In genomic region chr4:141016311-141016710, GRCm38 (mm10) we compare ENCODE assay signal across 12 mouse cellular contexts. TPM values are rescaled to one million over a fixed set of nuclear protein-coding genes. Genes with fewer than 3 reads are reported as not detected.
A peak's percentile ranks its signal among the peaks of the same experiment; 100 is the strongest.
DNase-seq lines count a peak whose midpoint lies in the region; ATAC-seq and TF ChIP-seq lines count a peak whose summit lies in the region.
"Had no signal": no experiment of that assay in that cellular context is flagged by ENCODE, and none has a peak within 500 bp of the region (broad histone marks: within the 10 kb centered on the region; RNA-seq: fewer than 3 reads in every experiment).

No protein-coding gene starts in this region.

- H3K9ac ChIP-seq in neural tube, embryonic 13.5 days, result no peak overlapping the region
- no peak overlapping the region for H3K9ac ChIP-seq in forebrain, postnatal 0 days
- no peak overlapping the region for H3K9ac ChIP-seq in midbrain, embryonic 11.5 days (ENCODE audit: low read length)

- H3K9me3 ChIP-seq in neural tube, embryonic 13.5 days, result no peaks in the 10 kb centered on the region
- H3K9me3 ChIP-seq in forebrain, postnatal 0 days (ENCODE audit: low read length), result no peaks in the 10 kb centered on the region
- H3K9me3 ChIP-seq in midbrain, embryonic 11.5 days (ENCODE audit: control insufficient read depth, low read length), result no peaks in the 10 kb centered on the region

- DNase-seq in heart, adult 11 months, result peak; percentile 97
- no peak for DNase-seq in heart, postnatal 4 days
- DNase-seq in neural tube, embryonic 10.5 days (ENCODE audit: extremely low spot score, low spot score), result no peak
- no peak for DNase-seq in forebrain, postnatal 0 days
- DNase-seq in left cerebral cortex, adult 11 months (ENCODE audit: low spot score), result no peak
- DNase-seq in midbrain, embryonic 11.5 days (ENCODE audit: low spot score, missing footprints), result no peak
- DNase-seq: adrenal gland, postnatal 10 days; embryo, embryonic 11 days; kidney, adult 2 months; right cerebral cortex, postnatal 14 days had no signal

- H3K27me3 ChIP-seq in neural tube, embryonic 13.5 days, result no peaks in the 10 kb centered on the region
- H3K27me3 ChIP-seq in forebrain, postnatal 0 days (ENCODE audit: insufficient read depth, low read length), result no peaks in the 10 kb centered on the region
- H3K27me3 ChIP-seq in midbrain, embryonic 11.5 days (ENCODE audit: control insufficient read depth, insufficient read depth, low read length), result no peaks in the 10 kb centered on the region

- TF ChIP-seq CTCF in forebrain, postnatal 0 days (IDR thresholded peaks at IDR 0.05; ENCODE audit: low read depth), result no peak

- H3K36me3 ChIP-seq in neural tube, embryonic 13.5 days, result peaks cover 67% of the 10 kb centered on the region
- H3K36me3 ChIP-seq in forebrain, postnatal 0 days (ENCODE audit: insufficient read depth), result peaks cover 39% of the 10 kb centered on the region
- H3K36me3 ChIP-seq in macrophage (ENCODE audit: inconsistent target), result no peaks in the 10 kb centered on the region
- H3K36me3 ChIP-seq in midbrain, embryonic 11.5 days (ENCODE audit: control insufficient read depth, insufficient read depth, low read length), result peaks cover 15% of the 10 kb centered on the region

- 0 out of 2 replicates have a peak overlapping the region, but pooled peaks have one; percentile 62 for H3K27ac ChIP-seq in neural tube, embryonic 13.5 days (replicated peaks)
- peak overlapping the region; percentile 29; the same call in 1 of the 2 replicates for H3K27ac ChIP-seq in forebrain, postnatal 0 days (ENCODE audit: low read depth, low read length)
- peak overlapping the region; percentile 50 for H3K27ac ChIP-seq in macrophage
- H3K27ac ChIP-seq in midbrain, embryonic 11.5 days (ENCODE audit: low read depth, low read length), result no peak overlapping the region

- H3K4me3 ChIP-seq in neural tube, embryonic 13.5 days, result no peak overlapping the region
- no peak overlapping the region for H3K4me3 ChIP-seq in forebrain, postnatal 0 days (ENCODE audit: low read depth, low read length)
- H3K4me3 ChIP-seq in macrophage (ENCODE audit: inconsistent target), result no peak overlapping the region
- H3K4me3 ChIP-seq in midbrain, embryonic 11.5 days (ENCODE audit: low read depth, low read length), result no peak overlapping the region

- no peak for ATAC-seq in neural tube, embryonic 13.5 days (ENCODE audit: low read depth)
- 0 out of 2 replicates have a peak, but pooled peaks have one; percentile 0 for ATAC-seq in forebrain, postnatal 0 days
- no peak for ATAC-seq in midbrain, embryonic 11.5 days (ENCODE audit: low FRiP score)

- peaks cover 74% of the 10 kb centered on the region for H3K4me1 ChIP-seq in neural tube, embryonic 13.5 days (replicated peaks)
- peaks cover 15% of the 10 kb centered on the region for H3K4me1 ChIP-seq in forebrain, postnatal 0 days (ENCODE audit: insufficient read depth)
- peaks cover 27% of the 10 kb centered on the region for H3K4me1 ChIP-seq in midbrain, embryonic 11.5 days (ENCODE audit: control insufficient read depth, insufficient read depth, low read length)

- H3K4me2 ChIP-seq in neural tube, embryonic 13.5 days, result no peak overlapping the region
- no peak overlapping the region for H3K4me2 ChIP-seq in forebrain, postnatal 0 days (ENCODE audit: low read depth)
- H3K4me2 ChIP-seq in midbrain, embryonic 11.5 days, result no peak overlapping the region

- H3K79me2 ChIP-seq in macrophage (ENCODE audit: inconsistent target), result no peaks in the 10 kb centered on the region

- WGBS in neural tube, embryonic 13.5 days, result 89% methylated on average over 9 of the region's 9 CpGs
- WGBS in forebrain, postnatal 0 days, result 79% methylated on average over 9 of the region's 9 CpGs
- 52% methylated on average over 9 of the region's 9 CpGs for WGBS in macrophage (ENCODE audit: missing documents)
- 88% methylated on average over 9 of the region's 9 CpGs for WGBS in midbrain, embryonic 11.5 days

RNA-seq across cellular contexts. Expression of gene Mfap2, which starts 6.1 kb away (rescaled TPM):
- total RNA-seq in heart, postnatal 4 days (2021), result 10 to 100 TPM; 63.0 to 65.1 TPM
- polyA plus RNA-seq in neural tube, embryonic 13.5 days (2015; fragmentation: Nextera tagmentation; extraction: Ambion mirVana), result 248 and 255 TPM in 2 replicates
- 22.2 and 25.1 TPM in 2 replicates for total RNA-seq in forebrain, postnatal 0 days (2014; rRNA removed)
- polyA plus RNA-seq in forebrain, postnatal 0 days (2015; fragmentation: Nextera tagmentation; extraction: Ambion mirVana), result 124 and 148 TPM in 2 replicates
- 10 to 100 TPM in 1 of 26 experiments, 1 to 10 TPM in 4, under 1 TPM in 2, not detected in 19; 0.86 to 30.1 (median 1.1) TPM for total RNA-seq in macrophage (2018; cell fraction: chromatin; rRNA removed)
- under 1 TPM in 2 of 26 experiments, not detected in 24; 0.18 to 0.47 TPM for total RNA-seq in macrophage (2018; cell fraction: cytosol; rRNA removed)
- 1 to 10 TPM in 6 of 26 experiments, under 1 TPM in 5, not detected in 15; 0.50 to 3.5 (median 1.0) TPM for total RNA-seq in macrophage (2018; cell fraction: nucleus; rRNA removed)
- not detected in 3 replicates for polyA plus RNA-seq in macrophage (2018)
- polyA plus RNA-seq in midbrain, embryonic 11.5 days (2014; fragmentation: Nextera tagmentation; extraction: Ambion mirVana), result 250 and 254 TPM in 2 replicates

RNA-seq across cellular contexts. Expression of gene Atp13a2, which starts 29.6 kb away (rescaled TPM):
- total RNA-seq in heart, postnatal 4 days (2021), result 10 to 100 TPM; 22.4 to 24.3 TPM
- 133 and 144 TPM in 2 replicates for polyA plus RNA-seq in neural tube, embryonic 13.5 days (2015; fragmentation: Nextera tagmentation; extraction: Ambion mirVana)
- total RNA-seq in forebrain, postnatal 0 days (2014; rRNA removed), result 205 and 251 TPM in 2 replicates
- polyA plus RNA-seq in forebrain, postnatal 0 days (2015; fragmentation: Nextera tagmentation; extraction: Ambion mirVana), result 119 and 141 TPM in 2 replicates
- 1,000 to 10,000 TPM in 2 of 26 experiments, 100 to 1,000 TPM in 22, 10 to 100 TPM in 2; 80.1 to 1,178 (median 596) TPM for total RNA-seq in macrophage (2018; cell fraction: chromatin; rRNA removed)
- total RNA-seq in macrophage (2018; cell fraction: cytosol; rRNA removed), result 100 to 1,000 TPM; 198 to 483 (median 309) TPM
- 100 to 1,000 TPM in 25 of 26 experiments, 10 to 100 TPM in 1; 81.9 to 812 (median 459) TPM for total RNA-seq in macrophage (2018; cell fraction: nucleus; rRNA removed)
- polyA plus RNA-seq in macrophage (2018), result 156 to 334 TPM (median 219 TPM) in 3 replicates
- polyA plus RNA-seq in midbrain, embryonic 11.5 days (2014; fragmentation: Nextera tagmentation; extraction: Ambion mirVana), result 28.5 and 33.4 TPM in 2 replicates

RNA-seq across cellular contexts. Expression of gene Crocc, which starts 44.0 kb away (rescaled TPM):
- 1 to 10 TPM; 8.2 to 8.3 TPM for total RNA-seq in heart, postnatal 4 days (2021)
- 4.9 and 7.2 TPM in 2 replicates for polyA plus RNA-seq in neural tube, embryonic 13.5 days (2015; fragmentation: Nextera tagmentation; extraction: Ambion mirVana)
- total RNA-seq in forebrain, postnatal 0 days (2014; rRNA removed), result 29.9 and 43.0 TPM in 2 replicates
- polyA plus RNA-seq in forebrain, postnatal 0 days (2015; fragmentation: Nextera tagmentation; extraction: Ambion mirVana), result 3.5 and 3.8 TPM in 2 replicates
- 10 to 100 TPM in 24 of 26 experiments, 1 to 10 TPM in 2; 7.1 to 69.1 (median 32.5) TPM for total RNA-seq in macrophage (2018; cell fraction: chromatin; rRNA removed)
- total RNA-seq in macrophage (2018; cell fraction: cytosol; rRNA removed), result 1 to 10 TPM; 1.2 to 6.6 (median 2.4) TPM
- total RNA-seq in macrophage (2018; cell fraction: nucleus; rRNA removed), result 10 to 100 TPM in 10 of 26 experiments, 1 to 10 TPM in 16; 2.9 to 23.8 (median 9.2) TPM
- polyA plus RNA-seq in macrophage (2018), result 1.5 to 4.5 TPM (median 3.1 TPM) in 3 replicates
- polyA plus RNA-seq in midbrain, embryonic 11.5 days (2014; fragmentation: Nextera tagmentation; extraction: Ambion mirVana), result 6.3 and 8.3 TPM in 2 replicates

RNA-seq across cellular contexts. Expression of gene Sdhb, which starts 55.3 kb away (rescaled TPM):
- total RNA-seq in heart, postnatal 4 days (2021), result 100 to 1,000 TPM; 633 to 638 TPM
- 473 and 497 TPM in 2 replicates for polyA plus RNA-seq in neural tube, embryonic 13.5 days (2015; fragmentation: Nextera tagmentation; extraction: Ambion mirVana)
- 254 and 308 TPM in 2 replicates for total RNA-seq in forebrain, postnatal 0 days (2014; rRNA removed)
- polyA plus RNA-seq in forebrain, postnatal 0 days (2015; fragmentation: Nextera tagmentation; extraction: Ambion mirVana), result 564 and 623 TPM in 2 replicates
- total RNA-seq in macrophage (2018; cell fraction: chromatin; rRNA removed), result 100 to 1,000 TPM in 4 of 26 experiments, 10 to 100 TPM in 22; 15.8 to 124 (median 61.4) TPM
- 100 to 1,000 TPM; 119 to 291 (median 183) TPM for total RNA-seq in macrophage (2018; cell fraction: cytosol; rRNA removed)
- 100 to 1,000 TPM in 4 of 26 experiments, 10 to 100 TPM in 22; 28.6 to 130 (median 74.8) TPM for total RNA-seq in macrophage (2018; cell fraction: nucleus; rRNA removed)
- 115 to 183 TPM (median 157 TPM) in 3 replicates for polyA plus RNA-seq in macrophage (2018)
- polyA plus RNA-seq in midbrain, embryonic 11.5 days (2014; fragmentation: Nextera tagmentation; extraction: Ambion mirVana), result 411 and 422 TPM in 2 replicates

Comparison
In these comparisons a context has a peak if more than half of its experiments do, and no peak if none do; other contexts are left out.
1. RNA of gene Mfap2, which starts 6.1 kb away (polyA plus RNA-seq): 250 to 254 TPM in midbrain, embryonic 11.5 days, 248 to 255 TPM in neural tube, embryonic 13.5 days and 124 to 148 TPM in forebrain, postnatal 0 days; not detected in macrophage; every median in the first group is over 100 times any median in the second.